Mouse (Mus musculus): Measurements from ENCODE around the gene Snx15. TPM values are rescaled to one million over a fixed set of nuclear protein-coding genes. Genes with fewer than 3 reads are reported as not detected.

Gene Snx15
- total and polyA plus RNA-seq, 3 experiments = 15.3 to 15.7 (median 15.6) TPM

GRCm38 (mm10) chr19:6084478-6085248 lies 43.4 kb downstream of the Snx15 start, which contains the start of the genes Zfpl1 and Cdca5 (continued):
- peak; percentile 43; the same call in 1 of the 2 replicates for TF ChIP-seq MAZ (IDR thresholded peaks at IDR 0.05; ENCODE audit: low read depth, low read length)
- peak; percentile 76 for TF ChIP-seq IRF4 (IDR thresholded peaks at IDR 0.05; ENCODE audit: low read depth, low read length)
- peak; percentile 78; the same call in 1 of the 2 replicates for TF ChIP-seq MEF2A (IDR thresholded peaks at IDR 0.05; ENCODE audit: borderline replicate concordance, low read depth, low read length)
- TF ChIP-seq USF2 (conservative IDR thresholded peaks at IDR 0.05; ENCODE audit: low read depth, low read length) = no peak
- TF ChIP-seq ZMIZ1 (IDR thresholded peaks at IDR 0.05; ENCODE audit: low read depth, low read length) = 0 out of 2 replicates have a peak, but pooled peaks have one; percentile 47

GRCm38 (mm10) chr19:6082156-6082555 lies 45.9 kb downstream of the Snx15 start, which contains the start of gene Gm28374:
Gm28374 (minus strand) TSS chr19:6082256.
- Histone ChIP-seq H3K4me1 (ENCODE audit: control insufficient read depth in 1 of 2, insufficient read depth in 2 of 2) (peaks cover 4 to 32% of the 10 kb centered on the region in 2 experiments), H3K9ac (ENCODE audit: insufficient read depth, low read depth) (no peak within 1 kb of the TSS), H3K9me3 (replicated peaks; ENCODE audit: low read length) (no peaks in the 10 kb centered on the region), H3K79me2 (replicated peaks; ENCODE audit: control insufficient read depth, extremely low read depth, insufficient read depth, poor library complexity, severe bottlenecking) (peaks cover 28% of the 10 kb centered on the region), H3K4me3 (replicated peaks in 1 of 3; ENCODE audit: low read depth in 2 of 3, low read length in 2 of 3, poor library complexity in 1 of 3) (no peak within 1 kb of the TSS), H3K36me3 (replicated peaks in 1 of 2; ENCODE audit: control insufficient read depth in 1 of 2, insufficient read depth in 1 of 2, low read length in 1 of 2) (peaks cover 36 to 55% of the 10 kb centered on the region in 2 experiments), H3K4me2 (ENCODE audit: insufficient read depth, low read depth, poor library complexity, severe bottlenecking) (no peak within 1 kb of the TSS), H3K27me3 (replicated peaks) (no peaks in the 10 kb centered on the region), H3K27ac (ENCODE audit: insufficient read depth, low read depth) (no peak within 1 kb of the TSS)
- in situ Hi-C loops (cut with MboI; ENCODE audit: low pct_ligation_motif_present, low pct_unique_long_range_greater_than_20kb, low sequenced_read_pairs) = no loop called here
- dilution Hi-C loops (cut with MboI; ENCODE audit: extremely low pct_ligation_motif_present, extremely low pct_unique_long_range_greater_than_20kb, low sequenced_read_pairs) = no loop called here
- TF ChIP-seq MEF2A (IDR thresholded peaks at IDR 0.05; ENCODE audit: borderline replicate concordance, low read depth, low read length) (no peak), ZKSCAN1 (IDR thresholded peaks at IDR 0.05; ENCODE audit: borderline replicate concordance, low read depth, low read length) (no peak)
- no peak for DNase-seq (ENCODE audit: extremely low read depth)

- Histone ChIP-seq H3K27me3 (replicated peaks) (no peaks in the 10 kb centered on the region), H3K36me3 (replicated peaks in 1 of 2; ENCODE audit: control insufficient read depth in 1 of 2, insufficient read depth in 1 of 2, low read length in 1 of 2) (peaks cover 29 to 51% of the 10 kb centered on the region in 2 experiments)
- in situ Hi-C loops (cut with MboI; ENCODE audit: low pct_ligation_motif_present, low pct_unique_long_range_greater_than_20kb, low sequenced_read_pairs) = no loop called here
These were observed 48.1 kb downstream of the Snx15 start, which contains the start of gene Tmem262 for GRCm38 (mm10) chr19:6079983-6080480. Tmem262 (plus strand) TSS chr19:6080033.

More at GRCm38 (mm10) chr19:6079983-6080480, 48.1 kb downstream of the Snx15 start, which contains the start of gene Tmem262:
- no peak within 1 kb of the TSS for H3K9ac ChIP-seq (ENCODE audit: insufficient read depth, low read depth)
- dilution Hi-C loops (cut with MboI; ENCODE audit: extremely low pct_ligation_motif_present, extremely low pct_unique_long_range_greater_than_20kb, low sequenced_read_pairs) = no loop called here
- H3K4me3 ChIP-seq (replicated peaks in 1 of 3; ENCODE audit: low read depth in 2 of 3, low read length in 2 of 3, poor library complexity in 1 of 3) = no peak within 1 kb of the TSS
- H3K79me2 ChIP-seq (replicated peaks; ENCODE audit: control insufficient read depth, extremely low read depth, insufficient read depth, poor library complexity, severe bottlenecking) = peaks cover 28% of the 10 kb centered on the region
- H3K4me1 ChIP-seq (ENCODE audit: control insufficient read depth in 1 of 2, insufficient read depth in 2 of 2) = peaks cover 7 to 32% of the 10 kb centered on the region in 2 experiments
- no peak within 1 kb of the TSS for H3K4me2 ChIP-seq (ENCODE audit: insufficient read depth, low read depth, poor library complexity, severe bottlenecking)
- no peak for DNase-seq (ENCODE audit: extremely low read depth)
- no peaks in the 10 kb centered on the region for H3K9me3 ChIP-seq (replicated peaks; ENCODE audit: low read length)
- no peak within 1 kb of the TSS for H3K27ac ChIP-seq (ENCODE audit: insufficient read depth, low read depth)
- no peak for TF ChIP-seq ZC3H11A (IDR thresholded peaks at IDR 0.05; ENCODE audit: low read depth, low read length)
- TF ChIP-seq POLR2A (IDR thresholded peaks at IDR 0.05; ENCODE audit: low read depth, low read length) = 0 out of 2 replicates have a peak, but pooled peaks have one; percentile 14

Data from CH12.LX (cell line).